Mouse (Mus musculus) CH12.LX (cell line): ENCODE results near the gene Wtap.

Experiments
- BHLHE40 ChIP-seq: IDR thresholded peaks from 2 replicates; pipeline ENCODE4 v1.6.1; 2011; ENCODE audit warnings: mild to moderate bottlenecking, low read depth, low read length, improper control_type of control experiment
- CTCF ChIP-seq, 2 experiments: IDR thresholded peaks in 1 of 2; conservative IDR thresholded peaks in 1 of 2; 2 replicates each; pipeline ENCODE4 v1.5.1; 2011 to 2012; ENCODE audit warnings: low read depth in 2 of 2, low read length in 2 of 2, improper control_type of control experiment in 1 of 2, inconsistent platforms in 1 of 2, mild to moderate bottlenecking in 1 of 2, moderate library complexity in 1 of 2
- EP300 ChIP-seq: IDR thresholded peaks from 2 replicates; pipeline ENCODE4 v1.6.1; 2011; ENCODE audit warnings: low read length, improper control_type of control experiment

DNA sequence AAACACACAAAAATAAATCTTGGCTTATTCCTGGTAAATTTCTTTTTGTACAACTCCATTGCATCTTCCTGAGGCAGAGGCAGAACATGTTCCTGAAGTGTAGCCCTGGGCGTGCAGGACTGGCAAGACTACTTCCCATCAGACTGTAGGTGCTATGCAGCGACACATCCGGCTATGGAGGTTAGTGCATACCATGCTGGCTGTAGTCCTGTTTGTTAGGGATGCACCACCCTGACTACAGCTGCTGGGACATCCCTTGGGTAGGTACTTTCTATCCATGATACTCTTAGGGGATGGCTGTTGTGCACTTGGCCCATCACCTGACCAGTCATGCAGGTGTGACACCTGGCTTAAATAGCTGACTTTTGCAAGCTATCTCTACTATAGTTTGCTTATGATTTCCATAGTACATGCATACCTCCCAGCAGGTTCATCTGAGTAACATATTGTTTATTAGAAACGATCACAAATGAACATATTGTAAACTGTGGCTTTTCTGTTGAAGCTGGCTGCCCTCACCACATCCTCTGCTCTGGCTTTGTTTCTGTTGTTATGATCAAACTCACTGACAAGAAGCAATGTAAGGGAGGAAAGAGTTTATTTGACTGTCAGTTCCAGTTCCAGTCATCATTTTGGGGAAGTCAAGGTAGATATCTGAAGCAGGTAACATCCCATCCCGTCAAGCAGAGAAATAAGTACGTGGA is 51.4 kb downstream of the Wtap start:
- TF ChIP-seq CTCF (conservative IDR thresholded peaks at IDR 0.05 in 1 of 2, IDR thresholded peaks at IDR 0.05 in 1 of 2; ENCODE audit: low read depth in 2 of 2, low read length in 2 of 2) = no peak
- TF ChIP-seq BHLHE40 = no peak
- no peak for TF ChIP-seq EP300
